Mouse (Mus musculus): ENCODE results near the gene Fa2h. TPM values are rescaled to one million over a fixed set of nuclear protein-coding genes. Genes with fewer than 3 reads are reported as not detected.

Fa2h gene
- under 1 TPM; 0.25 to 0.95 TPM for total RNA-seq (2021)
- long read RNA-seq, experiment 1, result 0 reads
- long read RNA-seq, experiment 2, result 0 reads

GRCm38 (mm10) chr8:111393391-111394363 is at the start of gene Fa2h:
Gene Fa2h (minus strand): TSS chr8:111393824.
- peak; percentile 54 to 56 for DNase-seq (ENCODE audit: low spot score in 2 of 2)

- DNase-seq (ENCODE audit: low spot score in 2 of 2), result peak in 1 of 2 experiments; percentile 46
These were observed 45.6 kb upstream of the Fa2h start for GRCm38 (mm10) chr8:111439189-111439588.

- DNase-seq (ENCODE audit: low spot score in 2 of 2), result no peak
These were observed 41.6 kb upstream of the Fa2h start for GRCm38 (mm10) chr8:111435071-111435828.

GRCm38 (mm10) chr8:111424646-111425045 is 31.0 kb upstream of the Fa2h start:
- DNase-seq (ENCODE audit: low spot score in 2 of 2), result no peak

GRCm38 (mm10) chr8:111424181-111424580 is 30.6 kb upstream of the Fa2h start:
- DNase-seq (ENCODE audit: low spot score in 2 of 2), result no peak

GRCm38 (mm10) chr8:111422614-111423013 is 29.0 kb upstream of the Fa2h start:
- no peak for DNase-seq (ENCODE audit: low spot score in 2 of 2)

GRCm38 (mm10) chr8:111419171-111419570 is 25.5 kb upstream of the Fa2h start:
- no peak for DNase-seq (ENCODE audit: low spot score in 2 of 2)

- no peak for DNase-seq (ENCODE audit: low spot score in 2 of 2)
These were observed 25.0 kb upstream of the Fa2h start for GRCm38 (mm10) chr8:111418601-111419000.

- DNase-seq (ENCODE audit: low spot score in 2 of 2), result no peak
These were observed 23.6 kb upstream of the Fa2h start for GRCm38 (mm10) chr8:111417222-111417621.

GRCm38 (mm10) chr8:111403391-111403790 is 9.8 kb upstream of the Fa2h start:
- DNase-seq (ENCODE audit: low spot score in 2 of 2), result no peak

- no peak for DNase-seq (ENCODE audit: low spot score in 2 of 2)
These were observed 2.4 kb downstream of the Fa2h start for GRCm38 (mm10) chr8:111391268-111391667.

- no peak for DNase-seq (ENCODE audit: low spot score in 2 of 2)
These were observed 2.8 kb downstream of the Fa2h start for GRCm38 (mm10) chr8:111390837-111391236.

GRCm38 (mm10) chr8:111389581-111389980 is 4.0 kb downstream of the Fa2h start:
- no peak for DNase-seq (ENCODE audit: low spot score in 2 of 2)

GRCm38 (mm10) chr8:111385915-111386314 is 7.7 kb downstream of the Fa2h start:
- DNase-seq (ENCODE audit: low spot score in 2 of 2), result no peak

- no peak for DNase-seq (ENCODE audit: low spot score in 2 of 2)
These were observed 9.0 kb downstream of the Fa2h start for GRCm38 (mm10) chr8:111384628-111385027.

GRCm38 (mm10) chr8:111375192-111375591 is 18.4 kb downstream of the Fa2h start:
- no peak for DNase-seq (ENCODE audit: low spot score in 2 of 2)

- DNase-seq (ENCODE audit: low spot score in 2 of 2), result no peak
These were observed 23.9 kb downstream of the Fa2h start for GRCm38 (mm10) chr8:111369711-111370110.

- DNase-seq (ENCODE audit: low spot score in 2 of 2), result no peak
These were observed 26.3 kb downstream of the Fa2h start for GRCm38 (mm10) chr8:111367350-111367749.

- no peak for DNase-seq (ENCODE audit: low spot score in 2 of 2)
These were observed 26.9 kb downstream of the Fa2h start for GRCm38 (mm10) chr8:111366610-111367234.

- no peak for DNase-seq (ENCODE audit: low spot score in 2 of 2)
These were observed 30.1 kb downstream of the Fa2h start for GRCm38 (mm10) chr8:111363489-111363888.

- no peak for DNase-seq (ENCODE audit: low spot score in 2 of 2)
These were observed 32.9 kb downstream of the Fa2h start for GRCm38 (mm10) chr8:111360579-111361209.
